Mouse (Mus musculus): ENCODE data around the gene Lcn4.
A peak's percentile ranks its signal among the peaks of the same experiment; 100 is the strongest.

The Lcn4 gene

DNA sequence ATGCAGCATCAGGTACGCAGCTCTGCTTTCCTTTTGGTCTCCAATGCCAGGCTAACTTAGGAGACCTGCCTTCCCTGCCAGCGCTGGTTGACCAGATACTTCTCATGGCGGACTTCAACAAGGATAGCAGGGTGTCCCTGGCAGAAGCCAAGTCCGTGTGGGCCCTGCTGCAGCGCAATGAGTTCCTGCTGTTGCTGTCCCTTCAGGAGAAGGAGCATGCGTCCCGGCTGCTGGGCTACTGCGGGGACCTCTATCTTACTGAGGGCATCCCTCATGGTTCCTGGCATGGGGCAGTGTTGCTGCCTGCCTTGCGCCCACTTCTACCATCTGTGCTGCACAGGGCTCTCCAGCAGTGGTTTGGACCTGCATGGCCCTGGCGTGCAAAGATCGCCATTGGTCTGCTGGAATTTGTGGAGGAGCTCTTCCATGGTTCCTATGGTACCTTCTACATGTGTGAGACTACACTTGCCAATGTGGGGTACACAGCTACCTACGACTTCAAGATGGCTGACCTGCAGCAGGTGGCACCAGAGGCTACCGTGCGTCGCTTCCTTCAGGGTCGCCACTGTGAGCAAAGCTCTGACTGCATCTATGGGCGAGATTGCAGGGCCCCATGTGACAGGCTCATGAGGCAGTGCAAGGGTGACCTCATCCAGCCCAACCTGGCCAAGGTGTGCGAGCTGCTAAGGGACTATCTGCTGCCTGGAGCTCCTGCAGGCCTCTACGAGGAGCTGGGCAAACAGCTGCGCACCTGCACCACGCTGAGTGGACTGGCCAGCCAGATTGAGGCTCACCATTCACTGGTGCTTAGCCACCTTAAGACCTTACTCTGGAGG lies 35.4 kb downstream of the Lcn4 start:
- no peak for DNase-seq (ENCODE audit: low read depth in 2 of 2, low spot score in 2 of 2)

- DNase-seq (ENCODE audit: low read depth in 2 of 2, low spot score in 2 of 2), result no peak
Measured at GRCm38 (mm10) chr2:26634629-26635488, 36.2 kb downstream of the Lcn4 start.

DNA sequence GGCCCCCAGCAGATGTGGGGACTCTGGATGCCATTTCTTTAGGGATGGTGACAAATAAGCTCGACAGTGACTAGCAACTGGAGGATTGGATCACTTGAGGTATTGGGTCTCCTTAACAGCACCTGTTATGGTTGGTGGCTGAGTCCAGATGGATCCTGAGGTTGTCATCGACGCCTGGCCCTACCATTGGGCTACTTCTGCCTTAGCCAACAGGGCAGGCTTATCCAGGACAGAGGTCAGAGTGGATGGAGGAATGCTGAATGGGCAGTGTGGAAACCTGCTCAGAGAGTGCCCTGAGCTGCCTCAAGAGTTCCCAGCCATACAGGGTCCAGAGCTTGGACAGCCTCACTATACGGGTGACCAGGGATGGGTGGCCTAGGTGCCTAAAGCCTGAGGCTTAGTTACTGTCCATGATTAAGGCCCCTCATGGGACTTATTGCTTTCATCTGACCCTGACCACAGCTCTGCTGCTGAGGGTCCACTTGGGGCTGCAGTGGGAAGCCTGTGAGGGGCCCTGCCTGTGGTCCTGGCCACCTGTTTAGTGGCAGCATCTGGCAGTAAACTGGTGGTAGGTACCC lies 37.0 kb downstream of the Lcn4 start:
- DNase-seq (ENCODE audit: low read depth in 2 of 2, low spot score in 2 of 2), result no peak

- DNase-seq (ENCODE audit: low read depth in 2 of 2, low spot score in 2 of 2), result no peak
Measured at GRCm38 (mm10) chr2:26632541-26633395, 38.3 kb downstream of the Lcn4 start.

DNA sequence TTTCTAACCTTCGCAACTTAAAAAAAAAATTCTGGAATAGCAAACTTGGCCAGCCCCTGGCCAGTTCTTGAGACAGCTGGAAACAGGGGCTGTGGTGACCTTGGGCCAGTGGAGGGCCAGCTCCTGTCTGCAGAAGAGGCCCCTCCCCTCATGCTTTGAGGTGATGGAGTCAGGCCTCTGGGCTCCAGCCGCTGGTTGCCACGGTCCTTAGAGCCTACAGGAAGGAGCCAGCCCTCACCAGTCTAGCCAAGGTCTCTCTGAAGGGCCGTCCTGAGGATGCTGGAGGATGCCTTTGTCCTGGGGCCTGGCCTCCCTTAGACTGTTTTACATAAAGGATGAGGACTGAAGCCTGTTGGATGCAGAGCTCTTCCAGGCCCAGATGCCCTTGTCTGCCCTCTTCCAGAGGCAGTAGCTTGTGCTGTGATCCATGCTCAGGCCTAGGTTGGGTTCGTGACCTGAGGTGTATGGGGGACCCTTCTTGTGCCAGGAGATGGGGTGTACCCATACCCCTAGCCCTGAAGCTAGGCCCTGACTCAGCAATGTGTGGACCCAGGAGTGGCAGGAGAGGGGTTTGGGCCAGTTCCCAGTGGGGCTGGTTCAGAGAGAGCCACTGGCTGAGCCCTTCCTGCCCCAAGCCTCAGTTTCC lies 42.2 kb downstream of the Lcn4 start:
- no peak for DNase-seq (ENCODE audit: low read depth in 2 of 2, low spot score in 2 of 2)

DNA sequence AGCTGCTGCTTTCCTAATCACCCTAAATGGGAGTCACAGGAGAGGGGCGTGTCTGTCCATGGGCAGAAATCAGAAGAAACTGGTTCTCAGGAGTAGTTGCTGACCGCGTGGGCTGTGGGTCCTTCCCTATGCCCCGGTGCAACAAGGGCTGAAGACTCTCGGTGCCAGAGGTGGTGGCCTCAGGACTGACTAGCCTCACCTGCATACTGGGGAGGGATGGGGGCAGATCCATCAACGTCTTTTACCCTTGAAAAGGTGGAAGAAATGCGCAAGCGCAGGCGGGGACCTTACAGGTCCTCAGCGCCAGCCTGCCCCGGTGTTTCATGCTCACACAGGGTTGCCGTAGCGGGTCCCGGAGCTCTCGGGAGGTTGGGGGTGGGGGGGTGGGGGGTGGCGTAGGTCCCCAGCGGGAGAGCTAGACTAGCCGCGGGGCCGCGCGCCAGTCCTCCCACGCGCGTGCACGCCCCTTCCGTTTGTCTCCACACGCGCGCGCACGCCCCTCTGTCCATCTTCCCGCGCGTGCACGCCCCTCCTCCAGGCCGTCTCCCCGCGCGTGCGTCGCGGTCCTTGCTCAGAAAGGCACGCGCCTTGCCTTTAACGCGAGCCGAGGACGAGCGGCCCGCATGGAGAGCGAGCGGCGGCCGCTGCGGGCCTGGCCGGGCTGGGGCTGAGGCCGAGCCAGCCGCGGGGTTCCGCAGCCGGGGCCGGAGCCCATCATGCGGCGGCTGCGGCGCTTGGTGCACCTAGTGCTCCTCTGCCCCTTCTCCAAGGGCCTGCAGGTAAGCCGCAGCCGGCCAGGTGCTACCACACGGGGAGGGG lies 43.0 kb downstream of the Lcn4 start, which contains the start of gene Fam69b:
Gene Fam69b (plus strand): TSS at position 537 of the 819 bp plus-strand sequence.
- DNase-seq (ENCODE audit: low read depth in 2 of 2, low spot score in 2 of 2), result peak in 1 of 2 experiments; percentile 30

- DNase-seq (ENCODE audit: low read depth in 2 of 2, low spot score in 2 of 2), result no peak
Measured at GRCm38 (mm10) chr2:26626081-26626480, 45.0 kb downstream of the Lcn4 start.

DNA sequence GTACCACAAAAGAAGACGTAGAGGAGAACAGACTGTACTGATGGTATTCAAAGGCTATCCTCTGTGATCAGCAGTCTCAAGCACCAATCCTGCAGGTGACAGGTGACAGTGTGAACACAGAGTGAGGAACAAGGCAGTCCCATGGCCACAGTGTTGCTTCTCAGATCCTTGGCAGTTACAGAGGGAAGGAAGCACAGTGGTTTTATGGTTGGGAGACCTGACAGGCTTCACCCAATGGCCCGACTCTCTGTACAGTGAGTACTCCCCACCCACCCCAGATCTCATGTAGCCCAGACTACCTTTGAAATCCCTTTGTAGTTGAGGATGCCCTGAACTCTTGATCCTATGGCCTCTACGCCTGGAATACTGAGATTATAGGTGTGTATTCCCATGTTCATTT lies 45.7 kb downstream of the Lcn4 start:
- no peak for DNase-seq (ENCODE audit: low read depth in 2 of 2, low spot score in 2 of 2)

- peak; percentile 39 to 52 for DNase-seq (ENCODE audit: low read depth in 2 of 2, low spot score in 2 of 2)
Measured at GRCm38 (mm10) chr2:26622984-26623383, 48.1 kb downstream of the Lcn4 start.

DNA sequence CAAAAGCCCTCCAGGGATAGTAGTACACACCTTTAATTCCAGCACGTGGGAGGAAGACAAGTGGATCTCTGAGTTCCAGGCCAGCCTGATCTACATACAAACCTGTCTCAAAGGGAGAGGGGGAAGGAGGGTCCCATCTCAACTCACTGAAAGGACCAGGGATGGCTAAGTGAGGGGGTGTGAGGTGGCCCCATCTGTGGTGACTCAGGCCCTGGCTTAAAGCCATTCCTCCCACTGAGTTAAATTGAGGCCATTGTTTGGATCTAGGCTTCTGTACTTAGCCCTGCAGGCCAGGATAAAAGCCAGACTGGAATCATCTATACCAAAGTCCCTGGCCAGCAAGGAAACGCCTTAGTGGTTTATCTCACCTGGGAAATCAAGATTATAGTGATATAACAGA lies 49.8 kb downstream of the Lcn4 start:
- DNase-seq (ENCODE audit: low read depth in 2 of 2, low spot score in 2 of 2), result no peak

GRCm38 (mm10) chr2:26617928-26618327 lies 53.2 kb downstream of the Lcn4 start:
- no peak for DNase-seq (ENCODE audit: low read depth in 2 of 2, low spot score in 2 of 2)

Data from CD8-positive naive resting alpha-beta T cell, adult 2 months (primary cell).